Mouse (Mus musculus) testis, adult 2 months (tissue): ENCODE data around the gene Myrf.

ENCODE experiments used
- CTCF ChIP-seq: fragments of 200-500 bp; IDR thresholded peaks from 2 replicates; pipeline ENCODE4 v1.5.1; 2012; ENCODE audit warnings: low read depth, mild to moderate bottlenecking, inconsistent platforms, low read length, moderate library complexity; ENCODE audit not compliant: control insufficient read depth, insufficient read depth, insufficient replicate concordance
- POLR2A ChIP-seq: fragments of 200-500 bp; IDR thresholded peaks from 2 replicates; pipeline ENCODE4 v1.6.1; 2012; ENCODE audit warnings: low read depth, mild to moderate bottlenecking, inconsistent platforms, low read length, moderate library complexity; ENCODE audit not compliant: control insufficient read depth

- TF ChIP-seq CTCF (no peak), POLR2A (no peak)
Measured at GRCm38 (mm10) chr19:10247165-10247564, 6.6 kb upstream of the Myrf start.
